Mouse (Mus musculus) stomach, postnatal 0 days (tissue): Measurements from ENCODE around the gene Prlhr. TPM values are rescaled to one million over a fixed set of nuclear protein-coding genes. Genes with fewer than 3 reads are reported as not detected.

Experiments
- ATAC-seq: fragments of 200-750 bp; cut with Nextera tagmentation; 2 replicates; pipeline ENCODE4 v1.8.0; 2017; ENCODE audit not compliant: low FRiP score, low TSS enrichment
- DNase-seq: peaks from one replicate; pipeline ENCODE4 v3.0.0-alpha.2; 2016; ENCODE audit warnings: low spot score
- H3K27ac ChIP-seq: fragments of 300-500 bp; sonication (generic); replicated peaks from 2 replicates; pipeline ENCODE4 v1.5.1; 2014; ENCODE audit warnings: mild to moderate bottlenecking, control low read depth
- H3K27me3 ChIP-seq: fragments of 300-500 bp; sonication (generic); 2 replicates; pipeline ENCODE4 v1.6.1; 2014; ENCODE audit warnings: low read length; ENCODE audit not compliant: control insufficient read depth, insufficient read depth
- H3K36me3 ChIP-seq: fragments of 300-500 bp; sonication (generic); 2 replicates; pipeline ENCODE4 v1.6.1; 2014; ENCODE audit warnings: low read length, mixed read lengths; ENCODE audit not compliant: control insufficient read depth, insufficient read depth
- H3K4me1 ChIP-seq: fragments of 300-500 bp; sonication (generic); replicated peaks from 2 replicates; pipeline ENCODE4 v1.6.1; 2014; ENCODE audit warnings: antibody characterized with exemption; ENCODE audit not compliant: control insufficient read depth, insufficient read depth
- H3K4me2 ChIP-seq: fragments of 300-500 bp; sonication (generic); replicated peaks from 2 replicates; pipeline ENCODE4 v1.6.1; 2014; ENCODE audit warnings: low read depth, mild to moderate bottlenecking, control low read depth, moderate library complexity
- H3K4me3 ChIP-seq: fragments of 300-500 bp; sonication (generic); 2 replicates; pipeline ENCODE4 v1.5.1; 2014; ENCODE audit warnings: low read depth, low read length, control low read depth
- H3K9ac ChIP-seq: fragments of 300-500 bp; sonication (generic); 2 replicates; pipeline ENCODE4 v1.6.1; 2014; ENCODE audit warnings: mild to moderate bottlenecking, low read length, control low read depth, mixed read lengths
- H3K9me3 ChIP-seq: fragments of 300-500 bp; sonication (generic); 2 replicates; pipeline ENCODE4 v1.6.1; 2016; ENCODE audit warnings: low read length; ENCODE audit not compliant: control insufficient read depth
- CTCF ChIP-seq: IDR thresholded peaks from 2 replicates; pipeline ENCODE4 v1.5.1; 2016; ENCODE audit warnings: antibody characterized with exemption, low read depth, mild to moderate bottlenecking, moderate library complexity
- EP300 ChIP-seq: optimal IDR thresholded peaks from 2 replicates; pipeline ENCODE3; 2016; ENCODE audit warnings: antibody characterized with exemption
- WGBS: fragments of 180-500 bp; shearing (Covaris S2); extraction: QIAGEN DNeasy Blood & Tissue Kit; methylation state at CpG from one replicate; pipeline ENCODE4 v1.1.7; 2014; 5-methylcytosine and 5-hydroxymethylcytosine counted together
- polyA plus RNA-seq: library from polyadenylated mRNA; unstranded; fragments of >200 nt; fragmentation: Nextera tagmentation; extraction: Ambion mirVana; gene quantifications from 2 replicates; pipeline ENCODE4 v1.2.1, GENCODE M21; 2015

Gene Prlhr
- polyA plus RNA-seq, 1 experiment from 2014 or later = not detected

- Histone ChIP-seq H3K9me3 (no peaks in the 10 kb centered on the region), H3K27me3 (no peaks in the 10 kb centered on the region), H3K4me2 (no peak overlapping the region), H3K36me3 (no peaks in the 10 kb centered on the region), H3K9ac (no peak overlapping the region), H3K4me3 (no peak overlapping the region), H3K4me1 (no peaks in the 10 kb centered on the region), H3K27ac (no peak overlapping the region)
- TF ChIP-seq CTCF (no peak), EP300 (no peak)
- no peak for DNase-seq
- no peak for ATAC-seq
- 70% methylated on average over 1 of the region's 1 CpGs for WGBS
Measured at GRCm38 (mm10) chr19:60489566-60489965, 21.5 kb upstream of the Prlhr start.

DNA sequence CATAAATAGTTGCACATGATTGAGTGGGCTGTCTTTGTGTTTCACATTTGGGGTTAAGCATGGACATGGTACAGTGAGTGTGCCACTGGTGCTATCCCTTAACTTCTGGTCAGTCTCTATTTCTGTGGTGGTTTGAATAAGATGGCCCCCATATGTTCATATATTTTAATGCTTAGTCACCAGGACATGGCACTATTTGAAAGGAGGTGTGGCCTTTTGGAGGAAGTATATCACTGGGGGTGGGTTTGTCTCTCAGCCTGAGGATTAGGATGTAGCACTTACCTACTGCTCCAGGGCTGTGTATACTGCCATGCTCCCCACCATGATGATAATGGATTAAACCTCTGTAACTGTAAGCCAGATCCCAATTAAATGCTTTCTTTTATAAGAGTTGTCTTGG is 17.2 kb upstream of the Prlhr start:
- Histone ChIP-seq H3K36me3 (no peaks in the 10 kb centered on the region), H3K9me3 (no peaks in the 10 kb centered on the region), H3K27ac (no peak overlapping the region), H3K27me3 (no peaks in the 10 kb centered on the region), H3K9ac (no peak overlapping the region), H3K4me2 (no peak overlapping the region), H3K4me1 (no peaks in the 10 kb centered on the region), H3K4me3 (no peak overlapping the region)
- ATAC-seq = no peak
- no peak for DNase-seq
- TF ChIP-seq EP300 = no peak

- H3K4me1 ChIP-seq = no peaks in the 10 kb centered on the region
- no peak overlapping the region for H3K4me2 ChIP-seq
- H3K27me3 ChIP-seq = no peaks in the 10 kb centered on the region
- no peak overlapping the region for H3K27ac ChIP-seq
- no peak overlapping the region for H3K4me3 ChIP-seq
- H3K9ac ChIP-seq = no peak overlapping the region
- WGBS = 29% methylated on average over 1 of the region's 1 CpGs
- DNase-seq = no peak
- TF ChIP-seq EP300 = no peak
- TF ChIP-seq CTCF = no peak
- no peak for ATAC-seq
- no peaks in the 10 kb centered on the region for H3K9me3 ChIP-seq
- H3K36me3 ChIP-seq = no peaks in the 10 kb centered on the region
Measured at GRCm38 (mm10) chr19:60478859-60479258, 10.8 kb upstream of the Prlhr start.

DNA sequence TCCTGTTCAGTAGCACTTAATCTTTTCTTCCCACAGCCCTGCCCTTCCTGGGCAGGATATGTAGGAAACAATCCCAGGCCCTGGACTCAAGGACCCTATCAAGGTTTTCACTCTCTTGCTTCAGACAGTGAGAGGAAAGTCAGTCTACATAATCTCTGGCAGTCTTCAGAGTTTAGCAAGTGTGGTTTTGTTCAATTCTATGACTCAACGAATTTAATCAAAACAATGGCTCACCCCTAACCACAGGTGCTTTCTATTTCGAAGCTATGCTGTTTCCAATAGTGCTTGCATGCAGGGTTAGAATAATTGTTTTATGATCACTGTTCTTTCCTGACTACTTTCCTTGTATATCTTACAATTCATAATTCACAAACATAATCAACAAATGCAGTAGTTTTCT is 9.7 kb upstream of the Prlhr start:
- Histone ChIP-seq H3K27ac (no peak overlapping the region), H3K4me1 (no peaks in the 10 kb centered on the region), H3K36me3 (no peaks in the 10 kb centered on the region), H3K9ac (no peak overlapping the region), H3K9me3 (no peaks in the 10 kb centered on the region), H3K4me3 (no peak overlapping the region), H3K4me2 (no peak overlapping the region), H3K27me3 (no peaks in the 10 kb centered on the region)
- DNase-seq = no peak
- TF ChIP-seq EP300 (no peak), CTCF (no peak)
- 38% methylated on average over 2 of the region's 2 CpGs for WGBS
- no peak for ATAC-seq

DNA sequence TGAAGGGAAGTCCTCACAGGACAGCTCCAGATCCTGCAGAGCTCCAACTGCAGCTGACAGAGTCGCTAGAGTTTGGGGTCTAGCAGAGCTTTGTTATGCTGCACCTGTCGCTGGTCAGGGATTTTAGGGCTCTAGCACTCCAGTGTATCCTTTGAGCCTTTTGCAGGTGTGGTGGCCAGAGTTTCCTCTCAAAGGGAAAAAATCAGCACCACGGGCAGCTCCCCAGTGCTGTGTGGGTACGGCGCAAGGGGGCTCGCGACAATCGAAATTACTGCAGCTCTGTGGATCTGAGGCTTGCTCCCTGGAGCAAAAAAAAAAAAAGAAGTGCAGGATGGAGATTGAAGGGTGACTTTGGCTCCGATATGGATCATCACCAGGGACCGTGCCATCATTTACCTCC is 742 bp upstream of the Prlhr start:
- ATAC-seq = no peak
- TF ChIP-seq CTCF = peak; percentile 32
- TF ChIP-seq EP300 = no peak
- Histone ChIP-seq H3K27me3 (peaks cover 8% of the 10 kb centered on the region; the same call in 1 of the 2 replicates), H3K4me2 (no peak overlapping the region), H3K9ac (no peak overlapping the region), H3K4me3 (no peak overlapping the region), H3K36me3 (no peaks in the 10 kb centered on the region), H3K9me3 (no peaks in the 10 kb centered on the region), H3K27ac (no peak overlapping the region), H3K4me1 (no peaks in the 10 kb centered on the region)
- DNase-seq = peak; percentile 72
- 2% methylated on average over 10 of the region's 10 CpGs for WGBS

- H3K27me3 ChIP-seq = peaks cover 8% of the 10 kb centered on the region; the same call in 1 of the 2 replicates
- 0 out of 2 replicates have a peak overlapping the region, but pooled peaks have one; percentile 17 for H3K4me3 ChIP-seq
- H3K36me3 ChIP-seq = no peaks in the 10 kb centered on the region
- 17% methylated on average over 31 of the region's 31 CpGs for WGBS
- H3K9me3 ChIP-seq = no peaks in the 10 kb centered on the region
- TF ChIP-seq EP300 (no peak), CTCF (no peak)
- H3K4me2 ChIP-seq = peak overlapping the region; percentile 40; the same call in 1 of the 2 replicates
- no peak overlapping the region for H3K9ac ChIP-seq
- no peaks in the 10 kb centered on the region for H3K4me1 ChIP-seq
- DNase-seq (peak; percentile 18), ATAC-seq (no peak)
- H3K27ac ChIP-seq = no peak overlapping the region
Measured at GRCm38 (mm10) chr19:60467588-60468007, 506 bp downstream of the Prlhr start.
